Mouse (Mus musculus): Measurements from ENCODE around the gene Dedd. TPM values are rescaled to one million over a fixed set of nuclear protein-coding genes. Genes with fewer than 3 reads are reported as not detected.

Dedd gene
- polyA plus RNA-seq, 1 experiment from 2014 or later: 34.8 TPM

Other genes starting within 250 kb of the Dedd start
- gene Cfap126, start 215.2 kb upstream of the Dedd start, polyA plus RNA-seq (2014; fragmentation: Nextera tagmentation; extraction: Ambion mirVana): 1.4 and 2.2 TPM in 2 replicates
- gene Sdhc, start 178.5 kb upstream of the Dedd start, polyA plus RNA-seq (2014; fragmentation: Nextera tagmentation; extraction: Ambion mirVana): 261 and 281 TPM in 2 replicates
- gene Mpz, start 178.4 kb upstream of the Dedd start, polyA plus RNA-seq (2014; fragmentation: Nextera tagmentation; extraction: Ambion mirVana): 0.14 TPM in 1 of 2 replicates, not detected in the other
- 1.2 and 1.9 TPM in 2 replicates for gene Pcp4l1, start 132.9 kb upstream of the Dedd start, polyA plus RNA-seq (2014; fragmentation: Nextera tagmentation; extraction: Ambion mirVana)
- gene Nr1i3, start 115.2 kb upstream of the Dedd start, polyA plus RNA-seq (2014; fragmentation: Nextera tagmentation; extraction: Ambion mirVana): 0.16 TPM in 2 replicates
- gene Tomm40l, start 106.6 kb upstream of the Dedd start, polyA plus RNA-seq (2014; fragmentation: Nextera tagmentation; extraction: Ambion mirVana): 32.3 and 32.4 TPM in 2 replicates
- 2,189 and 2,339 TPM in 2 replicates for gene Apoa2, start 104.1 kb upstream of the Dedd start, polyA plus RNA-seq (2014; fragmentation: Nextera tagmentation; extraction: Ambion mirVana)
- gene Fcer1g, start 94.8 kb upstream of the Dedd start, polyA plus RNA-seq (2014; fragmentation: Nextera tagmentation; extraction: Ambion mirVana): 70.9 and 83.6 TPM in 2 replicates
- 1.6 and 2.0 TPM in 2 replicates for gene Adamts4, start 78.7 kb upstream of the Dedd start, polyA plus RNA-seq (2014; fragmentation: Nextera tagmentation; extraction: Ambion mirVana)
- 256 and 262 TPM in 2 replicates for gene Ndufs2, start 77.8 kb upstream of the Dedd start, polyA plus RNA-seq (2014; fragmentation: Nextera tagmentation; extraction: Ambion mirVana)
- 49.0 and 50.6 TPM in 2 replicates for gene B4galt3, start 58.8 kb upstream of the Dedd start, polyA plus RNA-seq (2014; fragmentation: Nextera tagmentation; extraction: Ambion mirVana)
- gene Ppox, start 48.0 kb upstream of the Dedd start, polyA plus RNA-seq (2014; fragmentation: Nextera tagmentation; extraction: Ambion mirVana): 131 and 133 TPM in 2 replicates
- gene Usp21, start 41.2 kb upstream of the Dedd start, polyA plus RNA-seq (2014; fragmentation: Nextera tagmentation; extraction: Ambion mirVana): 51.0 and 53.1 TPM in 2 replicates
- gene Ufc1, start 34.1 kb upstream of the Dedd start, polyA plus RNA-seq (2014; fragmentation: Nextera tagmentation; extraction: Ambion mirVana): 83.7 TPM in 2 replicates
- 26.2 and 29.1 TPM in 2 replicates for gene Nit1, start 16.5 kb downstream of the Dedd start, polyA plus RNA-seq (2014; fragmentation: Nextera tagmentation; extraction: Ambion mirVana)
- gene Pfdn2, start 16.5 kb downstream of the Dedd start, polyA plus RNA-seq (2014; fragmentation: Nextera tagmentation; extraction: Ambion mirVana): 68.0 and 73.7 TPM in 2 replicates
- gene Klhdc9, start 31.7 kb downstream of the Dedd start, polyA plus RNA-seq (2014; fragmentation: Nextera tagmentation; extraction: Ambion mirVana): 0.66 and 0.77 TPM in 2 replicates
- gene Nectin4, start 41.0 kb downstream of the Dedd start, polyA plus RNA-seq (2014; fragmentation: Nextera tagmentation; extraction: Ambion mirVana): 0.25 and 0.53 TPM in 2 replicates
- 3.5 and 3.8 TPM in 2 replicates for gene Arhgap30, start 59.8 kb downstream of the Dedd start, polyA plus RNA-seq (2014; fragmentation: Nextera tagmentation; extraction: Ambion mirVana)
- gene Usf1, start 82.2 kb downstream of the Dedd start, polyA plus RNA-seq (2014; fragmentation: Nextera tagmentation; extraction: Ambion mirVana): 51.0 and 53.2 TPM in 2 replicates
- gene Tstd1, start 89.7 kb downstream of the Dedd start, polyA plus RNA-seq (2014; fragmentation: Nextera tagmentation; extraction: Ambion mirVana): 1.6 and 1.7 TPM in 2 replicates
- 42.0 and 47.8 TPM in 2 replicates for gene F11r, start 108.4 kb downstream of the Dedd start, polyA plus RNA-seq (2014; fragmentation: Nextera tagmentation; extraction: Ambion mirVana)
- gene Alyref2, start 174.3 kb downstream of the Dedd start, polyA plus RNA-seq (2014; fragmentation: Nextera tagmentation; extraction: Ambion mirVana): 7.8 and 8.3 TPM in 2 replicates
- gene Itln1, start 206.1 kb downstream of the Dedd start, polyA plus RNA-seq (2014; fragmentation: Nextera tagmentation; extraction: Ambion mirVana): not detected in 2 replicates
- 0.63 and 0.82 TPM in 2 replicates for gene Cd244a, start 230.0 kb downstream of the Dedd start, polyA plus RNA-seq (2014; fragmentation: Nextera tagmentation; extraction: Ambion mirVana)